Mouse (Mus musculus) spleen, postnatal 14 days (tissue): ENCODE results near the gene Mfsd14b.

Source experiments
- DNase-seq, 2 experiments: peaks; one replicate each; pipeline ENCODE4 v3.0.0; 2021 to 2022; ENCODE audit warnings: low spot score in 2 of 2

Gene Mfsd14b

DNA sequence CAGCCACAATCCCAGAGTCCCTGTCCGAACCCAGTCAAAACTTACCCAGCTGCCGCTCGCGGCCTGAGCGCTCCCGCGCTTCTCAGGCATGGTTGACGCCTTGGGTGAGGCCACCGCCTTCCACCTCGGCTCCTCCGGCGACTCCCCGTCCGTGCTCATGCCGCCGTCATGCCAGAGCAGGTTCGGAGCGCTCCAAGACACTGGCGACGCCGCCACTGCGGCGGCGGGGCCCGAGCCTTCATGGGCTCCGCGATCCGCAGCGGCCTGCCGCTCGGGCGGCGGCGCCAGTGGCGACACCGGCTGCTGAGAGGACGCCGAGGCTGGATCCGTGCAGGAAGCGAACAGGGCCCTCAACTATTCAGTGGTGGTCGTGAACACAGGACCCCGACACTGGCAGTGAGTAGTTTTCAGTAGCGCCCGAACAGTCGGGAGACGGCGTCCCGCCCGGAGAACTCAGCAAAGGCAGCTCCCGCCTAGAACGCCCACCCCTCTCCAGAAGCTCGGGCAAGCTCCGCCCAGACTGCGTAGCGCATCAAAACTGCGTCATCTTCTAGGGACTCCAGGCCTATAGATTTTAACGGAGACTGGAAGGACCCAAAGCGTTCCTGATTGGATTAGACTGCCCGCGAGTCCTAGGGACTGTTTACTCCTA is at the start of gene Mfsd14b:
TSS of gene Mfsd14b (minus strand) at position 517 of the 652 bp plus-strand sequence.
- DNase-seq = peak; percentile 67 to 79

GRCm38 (mm10) chr13:65149940-65150339 is 37.2 kb upstream of the Mfsd14b start, which contains the start of gene Olfr466:
Gene Olfr466, plus strand, starts transcription at chr13:65150240.
- DNase-seq = no peak

DNA sequence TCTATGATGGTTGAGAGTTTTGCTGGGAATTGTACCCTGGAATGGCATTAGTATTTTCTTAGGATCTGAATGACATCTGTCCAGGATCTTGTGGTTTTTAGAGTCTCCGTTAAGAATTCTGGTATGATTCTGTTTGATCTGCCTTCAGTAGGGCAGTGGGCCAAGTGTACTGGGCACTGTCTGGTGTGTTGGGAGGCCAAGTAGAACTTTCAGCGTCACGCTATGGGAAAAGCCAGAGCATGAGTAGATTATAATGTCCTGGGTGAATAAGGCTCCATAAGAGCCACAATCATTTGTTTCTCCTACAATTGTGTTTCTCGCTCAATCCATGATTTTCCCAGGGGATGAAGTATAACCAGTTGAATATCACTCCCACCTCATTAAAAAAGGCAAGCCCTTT is 25.0 kb upstream of the Mfsd14b start, which contains the start of gene Olfr465-ps1:
TSS of gene Olfr465-ps1 (plus strand) at position 301 of the 400 bp plus-strand sequence.
- no peak for DNase-seq

- DNase-seq = no peak
These were observed 14.5 kb upstream of the Mfsd14b start for GRCm38 (mm10) chr13:65127063-65127847.

DNA sequence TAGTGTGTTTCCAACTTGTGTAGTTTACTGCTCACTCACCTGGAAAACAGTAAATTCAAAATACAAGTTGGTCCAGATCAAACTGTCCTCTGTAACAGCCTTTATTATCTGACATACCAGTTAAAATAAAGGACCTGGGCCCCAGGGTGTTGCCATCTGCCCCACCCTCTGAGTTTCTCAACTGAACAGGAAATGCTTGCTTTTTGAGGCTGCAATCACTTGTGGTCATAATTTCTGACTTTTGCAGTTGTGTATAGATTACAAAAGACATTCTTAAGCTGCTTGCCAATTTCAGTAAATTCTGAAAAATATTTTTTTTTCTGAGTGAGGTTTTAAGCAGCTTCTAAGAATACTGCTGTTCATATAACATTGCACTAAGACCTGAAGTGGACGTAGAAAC is 9.3 kb upstream of the Mfsd14b start:
- DNase-seq = no peak

DNA sequence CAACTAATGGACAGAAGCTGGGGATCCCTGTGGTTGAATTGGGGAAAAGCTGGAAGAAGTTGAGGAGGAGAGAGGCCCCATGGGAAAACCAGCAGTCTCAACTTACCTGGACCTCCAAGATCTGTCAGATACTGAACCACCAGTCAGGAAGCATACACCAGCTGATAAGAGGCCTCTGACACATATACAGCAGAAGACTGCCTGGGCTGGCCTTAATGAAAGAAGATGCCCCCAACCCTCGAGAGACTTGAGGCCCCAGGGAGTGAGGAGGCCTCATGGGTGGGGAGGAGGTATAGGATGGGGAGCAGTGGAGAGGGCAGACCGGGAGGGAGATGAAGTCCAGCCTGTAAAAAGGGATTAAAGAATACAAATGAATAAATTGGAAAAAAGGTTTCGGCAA is 8.2 kb upstream of the Mfsd14b start:
- DNase-seq = no peak

- DNase-seq = no peak
These were observed 464 bp upstream of the Mfsd14b start for GRCm38 (mm10) chr13:65113239-65113638.

DNA sequence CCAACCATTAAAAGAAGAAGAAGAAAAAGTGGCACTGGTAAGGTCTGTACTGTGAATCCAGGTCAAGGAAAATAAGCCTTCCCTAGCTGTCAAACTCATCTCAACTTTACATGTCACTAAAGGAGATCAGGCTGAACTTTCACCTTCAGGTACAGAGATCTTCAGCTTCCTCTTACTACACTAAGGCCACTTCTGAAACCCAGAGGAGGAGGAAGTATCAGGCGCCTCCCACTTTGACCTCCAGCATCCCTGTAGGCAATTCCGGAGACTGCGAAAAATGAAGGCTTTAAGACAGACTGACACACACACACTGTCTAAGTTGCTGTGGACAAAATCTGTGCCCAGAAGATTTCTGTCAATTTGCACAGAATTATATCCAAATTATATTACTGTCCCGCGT is 814 bp downstream of the Mfsd14b start:
- DNase-seq = peak in 1 of 2 experiments; percentile 12

GRCm38 (mm10) chr13:65101232-65101631 is 11.5 kb downstream of the Mfsd14b start:
- DNase-seq = no peak

GRCm38 (mm10) chr13:65100678-65101077 is 12.1 kb downstream of the Mfsd14b start:
- DNase-seq = no peak

DNA sequence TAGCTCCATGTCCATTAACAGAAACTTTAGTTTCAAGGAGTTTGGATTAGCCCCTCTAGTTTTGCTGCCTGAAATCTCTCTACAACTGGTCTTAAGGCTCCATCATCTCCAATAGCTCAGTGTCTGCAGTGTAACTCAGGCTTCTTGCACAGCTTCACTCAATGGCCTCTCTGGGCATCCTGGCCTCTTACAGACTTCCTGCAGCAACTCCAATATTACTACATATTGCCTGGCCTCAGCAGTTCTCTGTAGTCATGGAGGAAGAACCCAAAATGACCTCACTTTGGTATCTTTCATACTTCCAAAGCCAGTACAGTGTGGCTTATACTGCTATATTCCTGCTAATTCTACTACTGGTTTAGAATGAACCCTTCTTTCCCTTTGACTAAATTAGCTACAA is 15.8 kb downstream of the Mfsd14b start:
- DNase-seq = no peak

DNA sequence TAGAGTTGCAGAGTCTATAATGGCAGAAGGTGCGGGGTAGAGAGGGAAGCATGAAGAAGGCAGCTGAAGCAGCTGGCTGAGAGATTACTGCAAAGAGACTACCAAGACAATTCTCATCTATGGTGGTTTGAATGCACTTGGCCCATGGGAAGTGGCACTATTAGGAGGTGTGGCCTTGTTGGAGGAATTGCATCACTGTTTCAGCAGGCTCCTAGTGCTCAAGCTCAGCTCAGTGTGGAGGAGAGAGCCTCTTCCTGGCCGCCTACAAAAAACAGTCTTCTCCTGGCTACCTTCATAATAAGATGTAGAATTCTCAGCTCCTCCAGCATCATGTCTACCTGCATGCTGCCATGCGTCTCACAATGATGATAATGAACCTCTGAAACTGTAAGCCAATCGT is 16.9 kb downstream of the Mfsd14b start:
- DNase-seq = no peak

DNA sequence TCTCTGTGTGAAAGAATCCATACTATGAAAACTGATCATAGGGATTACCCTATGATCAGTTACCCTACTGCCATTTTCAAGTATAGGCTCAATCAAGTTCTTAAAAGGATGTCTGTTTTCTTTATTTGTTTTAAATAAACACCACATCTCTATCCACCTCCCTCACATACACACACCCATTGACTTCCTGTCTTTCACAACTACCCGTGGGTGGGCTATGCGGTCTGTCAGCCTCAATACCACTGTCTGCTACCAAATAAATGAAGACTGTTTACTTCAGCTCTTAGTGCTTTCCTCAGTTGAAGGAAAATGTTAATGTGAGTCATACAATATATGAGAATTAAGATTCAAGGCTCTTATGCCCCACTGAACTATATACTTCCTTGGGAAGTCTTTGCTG is 42.8 kb downstream of the Mfsd14b start:
- no peak for DNase-seq

DNA sequence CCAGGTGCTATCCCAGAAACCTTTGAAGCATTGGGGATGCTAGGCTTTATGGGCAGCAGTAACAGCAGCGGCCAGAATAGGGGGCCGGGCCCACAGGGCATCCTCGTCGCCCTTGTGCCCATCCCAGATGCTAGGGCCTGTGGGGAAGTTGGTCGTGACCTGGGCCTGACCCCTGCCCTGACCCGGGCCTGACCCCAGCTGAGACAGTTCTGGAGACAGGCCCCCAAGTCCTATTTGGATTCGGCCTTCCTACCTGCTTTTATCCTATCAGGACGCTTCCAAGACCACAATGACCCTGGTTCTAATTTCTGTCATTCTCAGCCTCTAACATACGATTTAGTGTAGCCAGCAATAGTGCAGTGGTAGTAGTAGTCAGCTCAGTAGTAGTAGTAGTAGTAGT is 60.1 kb downstream of the Mfsd14b start, which contains the start of gene Prss47:
TSS of gene Prss47 (minus strand) at position 101 of the 400 bp plus-strand sequence.
- no peak for DNase-seq

GRCm38 (mm10) chr13:65035057-65035456 is 77.7 kb downstream of the Mfsd14b start:
- DNase-seq = no peak

GRCm38 (mm10) chr13:65032758-65033157 is 80.0 kb downstream of the Mfsd14b start, which contains the start of gene Spata31d1c:
Gene Spata31d1c, plus strand, starts transcription at chr13:65033058.
- no peak for DNase-seq
